Mouse (Mus musculus): ENCODE data around the gene Lcn12. TPM values are rescaled to one million over a fixed set of nuclear protein-coding genes. Genes with fewer than 3 reads are reported as not detected.

Lcn12 gene
- total RNA-seq (2023): not detected in 4 replicates

DNA sequence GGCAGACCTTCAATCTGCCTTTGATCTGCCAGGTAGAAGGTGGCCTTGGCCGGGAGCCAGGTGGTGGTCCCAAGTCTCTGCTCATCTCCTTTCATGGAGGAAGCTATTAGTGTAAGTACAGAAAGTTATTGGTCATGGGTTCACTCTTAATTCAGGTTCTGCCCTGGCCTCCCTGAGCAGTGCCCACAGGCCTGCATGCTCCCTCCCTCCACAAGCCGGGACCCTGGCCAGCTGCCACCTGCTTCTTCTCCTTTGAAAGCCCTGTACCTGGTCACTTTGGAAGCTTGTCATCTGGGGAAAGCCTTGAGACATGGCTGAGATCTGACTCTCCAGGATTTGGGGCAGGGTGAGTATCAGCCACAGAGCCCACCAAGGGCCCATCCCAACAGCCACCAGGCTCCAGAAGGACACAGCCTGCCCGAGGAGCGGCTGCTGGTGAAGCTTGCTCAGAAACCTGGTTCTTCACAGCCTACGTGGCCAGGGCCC lies at the start of gene Lcn12:
TSS of gene Lcn12 (minus strand) at position 436 of the 486 bp plus-strand sequence.

DNA sequence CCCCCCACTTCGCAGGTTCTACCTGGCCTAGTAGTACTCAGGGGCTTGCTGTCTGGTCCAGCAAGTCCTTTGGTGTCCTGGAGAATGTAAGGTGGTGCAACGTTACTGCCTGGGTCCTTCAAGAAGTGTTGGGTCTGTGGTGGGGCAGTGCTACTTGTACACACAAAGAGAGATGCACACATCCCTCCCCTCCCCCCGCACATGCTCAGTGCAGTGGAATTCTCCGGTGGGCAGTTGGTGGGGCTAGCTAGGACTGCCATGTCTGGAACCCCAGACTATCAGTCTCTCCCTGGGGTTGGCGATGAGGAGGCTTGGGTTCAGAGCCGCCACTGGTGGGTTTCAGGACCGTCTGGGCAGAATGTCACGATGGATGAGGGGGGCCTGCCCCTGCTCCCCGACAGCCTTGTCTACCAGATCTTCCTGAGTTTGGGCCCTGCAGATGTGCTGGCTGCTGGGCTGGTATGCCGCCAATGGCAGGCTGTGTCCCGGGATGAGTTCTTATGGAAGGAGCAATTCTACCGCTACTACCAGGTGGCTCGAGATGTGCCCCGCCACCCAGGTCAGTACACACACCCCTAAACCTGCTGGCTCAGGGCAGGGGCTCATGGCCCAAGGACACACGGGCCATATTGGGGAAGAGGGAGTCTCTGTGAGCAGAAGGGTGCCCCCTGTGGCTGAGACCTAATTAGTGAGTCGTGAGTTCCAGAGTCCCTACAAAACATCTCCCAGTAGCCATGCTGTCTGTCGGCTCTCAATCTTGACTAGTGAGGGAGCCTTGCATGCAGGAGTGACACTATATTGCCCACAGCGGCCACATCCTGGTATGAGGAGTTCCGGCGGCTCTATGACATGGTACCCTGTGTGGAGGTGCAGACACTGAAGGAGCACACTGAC lies 8.1 kb upstream of the Lcn12 start, which contains the start of gene C8g:
TSS of gene C8g (minus strand) at position 127 of the 894 bp plus-strand sequence.

DNA sequence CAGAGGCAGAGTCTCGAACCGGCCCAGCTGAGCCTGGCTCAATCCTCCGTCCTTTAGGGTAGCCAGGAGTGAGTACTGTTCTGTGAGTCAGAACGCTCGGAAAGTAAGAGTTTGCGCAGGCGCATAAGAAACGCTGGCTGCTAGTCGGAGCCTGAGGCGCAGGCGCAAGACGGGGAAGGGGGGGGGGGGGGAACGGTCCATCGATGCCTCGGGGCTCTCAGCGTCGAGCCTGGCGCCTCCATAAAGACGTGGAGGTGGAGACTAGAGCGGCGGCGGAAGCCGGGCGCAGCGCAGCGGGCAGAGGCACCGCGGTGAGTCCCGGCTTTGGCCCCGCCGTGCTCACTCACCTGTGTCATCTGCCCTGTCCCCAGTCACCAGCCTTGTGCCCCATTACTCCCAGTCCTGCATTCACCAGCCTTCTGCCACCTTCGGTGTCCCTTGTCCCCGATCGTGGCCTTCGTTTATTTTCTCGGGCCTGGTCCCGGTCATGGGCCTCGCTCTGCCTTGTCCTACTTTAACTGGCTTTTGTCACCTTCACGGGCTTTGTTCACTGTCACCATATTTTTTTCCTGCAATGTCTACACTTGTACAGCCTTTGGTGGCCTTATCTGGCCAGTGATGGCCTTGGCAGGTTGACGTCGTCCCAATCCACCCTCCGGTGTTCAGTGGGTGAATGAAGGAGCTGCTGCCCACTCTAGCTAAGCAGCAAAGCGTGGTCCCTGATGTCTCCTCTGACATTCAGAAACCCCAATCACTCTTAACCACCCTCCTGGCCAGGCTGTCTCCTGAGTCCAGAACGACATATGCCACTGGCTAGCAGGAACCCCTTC lies 7.1 kb upstream of the Lcn12 start, which contains the start of gene Fbxw5:
TSS of gene Fbxw5 (plus strand) at position 175 of the 830 bp plus-strand sequence.

GRCm38 (mm10) chr2:25469969-25470368 lies 23.7 kb downstream of the Lcn12 start, which contains the start of gene Ptgds:
TSS of gene Ptgds (minus strand) at chr2:25470046.

GRCm38 (mm10) chr2:25460551-25461309 lies 33.0 kb downstream of the Lcn12 start, which contains the start of gene Paxx:
TSS of gene Paxx (minus strand) at chr2:25461094.

GRCm38 (mm10) chr2:25456205-25456953 lies 37.3 kb downstream of the Lcn12 start, which contains the start of gene Clic3:
TSS of gene Clic3 (plus strand) at chr2:25456838.

Other genes starting within 250 kb of the Lcn12 start
- gene AL732309.1, start 247.0 kb downstream of the Lcn12 start, total RNA-seq (2023): 4.6 to 12.8 TPM (median 6.9 TPM) in 4 replicates
- gene Tmem203, start 238.5 kb downstream of the Lcn12 start, total RNA-seq (2023): 18.8 to 26.6 TPM (median 24.1 TPM) in 4 replicates
- 13.6 to 20.3 TPM (median 14.4 TPM) in 4 replicates for gene Tprn, start 231.3 kb downstream of the Lcn12 start, total RNA-seq (2023)
- gene Ssna1, start 221.5 kb downstream of the Lcn12 start, total RNA-seq (2023): 30.8 to 37.7 TPM (median 35.7 TPM) in 4 replicates
- 101 to 113 TPM (median 107 TPM) in 4 replicates for gene Anapc2, start 221.4 kb downstream of the Lcn12 start, total RNA-seq (2023)
- gene Tmem210, start 205.8 kb downstream of the Lcn12 start, total RNA-seq (2023): not detected in 4 replicates
- not detected in 4 replicates for gene Lrrc26, start 204.0 kb downstream of the Lcn12 start, total RNA-seq (2023)
- not detected in 4 replicates for gene Grin1, start 174.7 kb downstream of the Lcn12 start, total RNA-seq (2023)
- 39.7 to 50.0 TPM (median 47.1 TPM) in 4 replicates for gene Man1b1, start 161.6 kb downstream of the Lcn12 start, total RNA-seq (2023)
- 41.2 to 46.3 TPM (median 43.4 TPM) in 4 replicates for gene Dpp7, start 137.6 kb downstream of the Lcn12 start, total RNA-seq (2023)
- gene Uap1l1, start 128.2 kb downstream of the Lcn12 start, total RNA-seq (2023): 22.5 to 35.7 TPM (median 25.5 TPM) in 4 replicates
- 0.48 to 0.85 TPM in 2 of 4 replicates, not detected in the others for gene Sapcd2, start 121.6 kb downstream of the Lcn12 start, total RNA-seq (2023)
- gene Entpd2, start 98.0 kb downstream of the Lcn12 start, total RNA-seq (2023): not detected in 4 replicates
- not detected in 4 replicates for gene Npdc1, start 94.6 kb downstream of the Lcn12 start, total RNA-seq (2023)
- not detected in 4 replicates for gene Fut7, start 70.6 kb downstream of the Lcn12 start, total RNA-seq (2023)
- 44.9 to 53.9 TPM (median 49.1 TPM) in 4 replicates for gene Abca2, start 65.2 kb downstream of the Lcn12 start, total RNA-seq (2023)
- 0.83 TPM in 1 of 4 replicates, not detected in the others for gene Clic3, start 37.1 kb downstream of the Lcn12 start, total RNA-seq (2023)
- 115 to 135 TPM (median 127 TPM) in 4 replicates for gene Paxx, start 32.8 kb downstream of the Lcn12 start, total RNA-seq (2023)
- not detected in 4 replicates for gene Ptgds, start 23.9 kb downstream of the Lcn12 start, total RNA-seq (2023)
- gene Fbxw5, start 6.8 kb upstream of the Lcn12 start, total RNA-seq (2023): 64.9 to 78.2 TPM (median 70.7 TPM) in 4 replicates
- gene C8g, start 7.8 kb upstream of the Lcn12 start, total RNA-seq (2023): 1.1 TPM in 1 of 4 replicates, not detected in the others
- 56.9 to 61.5 TPM (median 58.0 TPM) in 4 replicates for gene Traf2, start 53.0 kb upstream of the Lcn12 start, total RNA-seq (2023)
- gene Edf1, start 63.9 kb upstream of the Lcn12 start, total RNA-seq (2023): 109 to 125 TPM (median 115 TPM) in 4 replicates
- gene Mamdc4, start 80.9 kb upstream of the Lcn12 start, total RNA-seq (2023): 0.77 to 2.4 TPM (median 1.5 TPM) in 4 replicates
- 16.1 to 21.8 TPM (median 17.6 TPM) in 4 replicates for gene Phpt1, start 81.3 kb upstream of the Lcn12 start, total RNA-seq (2023)
- gene Ajm1, start 87.8 kb upstream of the Lcn12 start, total RNA-seq (2023): 0.24 to 0.38 TPM (median 0.37 TPM) in 3 of 4 replicates, not detected in the other
- 102 to 112 TPM (median 109 TPM) in 4 replicates for gene Rabl6, start 114.6 kb upstream of the Lcn12 start, total RNA-seq (2023)
- not detected in 4 replicates for gene Ccdc183, start 123.8 kb upstream of the Lcn12 start, total RNA-seq (2023)
- 0.78 to 2.9 TPM (median 2.4 TPM) in 4 replicates for gene Tmem141, start 128.1 kb upstream of the Lcn12 start, total RNA-seq (2023)
- gene Fcna, start 134.1 kb upstream of the Lcn12 start, total RNA-seq (2023): 4.1 to 8.3 TPM (median 5.8 TPM) in 4 replicates
- gene Lcn8, start 159.2 kb upstream of the Lcn12 start, total RNA-seq (2023): not detected in 4 replicates
- gene Lcn5, start 164.0 kb upstream of the Lcn12 start, total RNA-seq (2023): not detected in 4 replicates
- not detected in 4 replicates for gene Lcn6, start 182.9 kb upstream of the Lcn12 start, total RNA-seq (2023)
- not detected in 4 replicates for gene Lcn10, start 188.8 kb upstream of the Lcn12 start, total RNA-seq (2023)
- not detected in 4 replicates for gene Obp2a, start 206.1 kb upstream of the Lcn12 start, total RNA-seq (2023)
- gene Bmyc, start 212.8 kb upstream of the Lcn12 start, total RNA-seq (2023): 25.1 to 40.3 TPM (median 25.4 TPM) in 4 replicates
- gene Obp2b, start 243.1 kb upstream of the Lcn12 start, total RNA-seq (2023): not detected in 4 replicates